Mouse (Mus musculus) limb, embryonic 11.5 days (tissue): ENCODE measurements at regions not wholly inside any gene's neighbourhood (a gene's known extent, or its start where the extent isn't known, plus 50 kb on each side); places are given as distances from the start of the nearest gene placed in this dataset.

Source experiments
- ATAC-seq: fragments of 200-750 bp; cut with Nextera tagmentation; 2 replicates; pipeline ENCODE4 v1.8.0; 2017; ENCODE audit warnings: low read depth; ENCODE audit not compliant: insufficient number of reproducible peaks, low FRiP score, low TSS enrichment
- DNase-seq: peaks from one replicate; pipeline ENCODE4 v3.0.0-alpha.2; 2015; ENCODE audit warnings: low spot score
- H3K27ac ChIP-seq: fragments of 300-500 bp; sonication (generic); replicated peaks from 2 replicates; pipeline ENCODE4 v1.5.1; 2014; ENCODE audit warnings: low read depth, mild to moderate bottlenecking, low read length
- H3K27me3 ChIP-seq: fragments of 300-500 bp; sonication (generic); 2 replicates; pipeline ENCODE4 v1.6.1; 2014; ENCODE audit warnings: mild to moderate bottlenecking, low read length, mixed read lengths; ENCODE audit not compliant: control insufficient read depth, insufficient read depth
- H3K36me3 ChIP-seq: fragments of 300-500 bp; sonication (generic); 2 replicates; pipeline ENCODE4 v1.6.1; 2014; ENCODE audit warnings: mild to moderate bottlenecking, low read length, moderate library complexity, mixed read lengths; ENCODE audit not compliant: control insufficient read depth, insufficient read depth
- H3K4me1 ChIP-seq: fragments of 300-500 bp; sonication (generic); 2 replicates; pipeline ENCODE4 v1.6.1; 2014; ENCODE audit warnings: low read length, mixed read lengths; ENCODE audit not compliant: control insufficient read depth, insufficient read depth
- H3K4me2 ChIP-seq: fragments of 300-500 bp; sonication (generic); 2 replicates; pipeline ENCODE4 v1.6.1; 2014; ENCODE audit warnings: low read depth, mild to moderate bottlenecking, moderate library complexity; ENCODE audit not compliant: severe bottlenecking
- H3K4me3 ChIP-seq: fragments of 300-500 bp; sonication (generic); 2 replicates; pipeline ENCODE4 v1.5.1; 2014; ENCODE audit warnings: low read depth, low read length
- H3K9ac ChIP-seq: fragments of 300-500 bp; sonication (generic); 2 replicates; pipeline ENCODE4 v1.6.1; 2014; ENCODE audit warnings: mild to moderate bottlenecking, low read length
- H3K9me3 ChIP-seq: fragments of 300-500 bp; sonication (generic); 2 replicates; pipeline ENCODE4 v1.6.1; 2016; ENCODE audit warnings: low read length; ENCODE audit not compliant: control insufficient read depth
- WGBS: fragments of 180-500 bp; shearing (Covaris S2); extraction: QIAGEN DNeasy Blood & Tissue Kit; methylation state at CpG from one replicate; pipeline ENCODE4 v1.1.7; 2014; 5-methylcytosine and 5-hydroxymethylcytosine counted together

- Histone ChIP-seq H3K4me3 (no peak overlapping the region), H3K36me3 (no peaks in the 10 kb centered on the region), H3K27me3 (no peaks in the 10 kb centered on the region), H3K9me3 (no peaks in the 10 kb centered on the region), H3K27ac (peak overlapping the region; percentile 47; the same call in 1 of the 2 replicates), H3K4me2 (no peak overlapping the region), H3K4me1 (peaks cover 3% of the 10 kb centered on the region; the same call in 1 of the 2 replicates), H3K9ac (no peak overlapping the region)
- WGBS, result 80% methylated on average over 6 of the region's 6 CpGs
- ATAC-seq (no peak), DNase-seq (no peak)
Measured at GRCm38 (mm10) chr14:76798488-76798887, 238.1 kb upstream of the Ccdc122 start.

- Histone ChIP-seq H3K9ac (no peak overlapping the region), H3K36me3 (no peaks in the 10 kb centered on the region), H3K4me3 (no peak overlapping the region), H3K4me1 (peaks cover 3% of the 10 kb centered on the region; the same call in 1 of the 2 replicates), H3K9me3 (no peaks in the 10 kb centered on the region), H3K27ac (no peak overlapping the region), H3K27me3 (no peaks in the 10 kb centered on the region), H3K4me2 (no peak overlapping the region)
- WGBS, result 77% methylated on average over 6 of the region's 6 CpGs
- ATAC-seq, result no peak
- no peak for DNase-seq
Measured at GRCm38 (mm10) chr14:76797518-76797917, 239.1 kb upstream of the Ccdc122 start.

- ATAC-seq (no peak), DNase-seq (peak; percentile 55)
- H3K9me3 ChIP-seq, result no peaks in the 10 kb centered on the region
- WGBS, result 27% methylated on average over 6 of the region's 6 CpGs
- H3K4me2 ChIP-seq, result no peak overlapping the region
- H3K36me3 ChIP-seq, result no peaks in the 10 kb centered on the region
- no peak overlapping the region for H3K4me3 ChIP-seq
- H3K27me3 ChIP-seq, result no peaks in the 10 kb centered on the region
- peaks cover 2% of the 10 kb centered on the region; the same call in 1 of the 2 replicates for H3K4me1 ChIP-seq
- 0 out of 2 replicates have a peak overlapping the region, but pooled peaks have one; percentile 0 for H3K27ac ChIP-seq
- H3K9ac ChIP-seq, result no peak overlapping the region
Measured at GRCm38 (mm10) chr14:76791811-76792571, 235.3 kb upstream of the Serp2 start.

GRCm38 (mm10) chr14:76789376-76789775 lies 232.7 kb upstream of the Serp2 start:
- Histone ChIP-seq H3K9ac (no peak overlapping the region), H3K27me3 (no peaks in the 10 kb centered on the region), H3K27ac (no peak overlapping the region), H3K9me3 (no peaks in the 10 kb centered on the region), H3K4me1 (peaks cover 2% of the 10 kb centered on the region; the same call in 1 of the 2 replicates), H3K4me3 (no peak overlapping the region), H3K36me3 (no peaks in the 10 kb centered on the region), H3K4me2 (no peak overlapping the region)
- 73% methylated on average over 7 of the region's 7 CpGs for WGBS
- DNase-seq (no peak), ATAC-seq (no peak)

GRCm38 (mm10) chr14:76787601-76788000 lies 230.9 kb upstream of the Serp2 start:
- Histone ChIP-seq H3K9me3 (no peaks in the 10 kb centered on the region), H3K27me3 (no peaks in the 10 kb centered on the region), H3K4me2 (no peak overlapping the region), H3K27ac (no peak overlapping the region), H3K36me3 (no peaks in the 10 kb centered on the region), H3K9ac (no peak overlapping the region), H3K4me1 (peaks cover 2% of the 10 kb centered on the region; the same call in 1 of the 2 replicates), H3K4me3 (no peak overlapping the region)
- DNase-seq, result no peak
- ATAC-seq, result no peak
- WGBS, result 92% methylated on average over 6 of the region's 6 CpGs

- WGBS, result 84% methylated on average over 4 of the region's 4 CpGs
- ATAC-seq, result no peak
- H3K27ac ChIP-seq, result no peak overlapping the region
- no peak overlapping the region for H3K4me2 ChIP-seq
- no peaks in the 10 kb centered on the region for H3K27me3 ChIP-seq
- DNase-seq, result no peak
- no peak overlapping the region for H3K9ac ChIP-seq
- no peaks in the 10 kb centered on the region for H3K36me3 ChIP-seq
- H3K9me3 ChIP-seq, result no peaks in the 10 kb centered on the region
- H3K4me3 ChIP-seq, result no peak overlapping the region
- no peaks in the 10 kb centered on the region for H3K4me1 ChIP-seq
Measured at GRCm38 (mm10) chr14:76786214-76786613, 229.5 kb upstream of the Serp2 start.

GRCm38 (mm10) chr14:76781524-76781880 lies 224.8 kb upstream of the Serp2 start:
- Histone ChIP-seq H3K9ac (no peak overlapping the region), H3K4me2 (no peak overlapping the region), H3K4me1 (peaks cover 10% of the 10 kb centered on the region), H3K4me3 (no peak overlapping the region), H3K27me3 (no peaks in the 10 kb centered on the region), H3K9me3 (no peaks in the 10 kb centered on the region), H3K27ac (no peak overlapping the region), H3K36me3 (no peaks in the 10 kb centered on the region)
- 81% methylated on average over 3 of the region's 3 CpGs for WGBS
- no peak for DNase-seq
- ATAC-seq, result no peak

GRCm38 (mm10) chr14:76780572-76781523 lies 224.2 kb upstream of the Serp2 start:
- no peak for ATAC-seq
- Histone ChIP-seq H3K4me3 (no peak overlapping the region), H3K9ac (no peak overlapping the region), H3K4me2 (no peak overlapping the region), H3K4me1 (peaks cover 10% of the 10 kb centered on the region), H3K36me3 (no peaks in the 10 kb centered on the region), H3K27ac (no peak overlapping the region), H3K27me3 (no peaks in the 10 kb centered on the region), H3K9me3 (no peaks in the 10 kb centered on the region)
- no peak for DNase-seq
- 79% methylated on average over 14 of the region's 14 CpGs for WGBS
